Mouse (Mus musculus): ENCODE data around the gene Zxdb. TPM values are rescaled to one million over a fixed set of nuclear protein-coding genes. Genes with fewer than 3 reads are reported as not detected.
"Not testable (repeated sequence)": the region's sequence is repeated elsewhere in the genome, so short reads cannot be mapped to it uniquely, and the experiment has no call there.

Gene Zxdb
- polyA plus RNA-seq (2017; shearing (Covaris generic)): 1 to 10 TPM; 2.2 to 3.1 TPM

- peak; percentile 69 for ATAC-seq
Measured at GRCm38 (mm10) chrX:94724192-94724971, at the start of gene Zxdb. Zxdb (plus strand) TSS chrX:94724569.

- ATAC-seq: no peak
Measured at GRCm38 (mm10) chrX:94674977-94675376, 49.4 kb upstream of the Zxdb start.

- ATAC-seq: not testable (repeated sequence)
Measured at GRCm38 (mm10) chrX:94681581-94681980, 42.8 kb upstream of the Zxdb start.

GRCm38 (mm10) chrX:94689593-94689992 is 34.8 kb upstream of the Zxdb start:
- peak; percentile 63 for ATAC-seq

- not testable (repeated sequence) for ATAC-seq
Measured at GRCm38 (mm10) chrX:94706676-94707075, 17.7 kb upstream of the Zxdb start.

- ATAC-seq: not testable (repeated sequence)
Measured at GRCm38 (mm10) chrX:94709752-94710151, 14.6 kb upstream of the Zxdb start.

- ATAC-seq: peak; percentile 21
Measured at GRCm38 (mm10) chrX:94724972-94725569, 702 bp downstream of the Zxdb start.

- peak; percentile 5 for ATAC-seq
Measured at GRCm38 (mm10) chrX:94725627-94726083, 1.3 kb downstream of the Zxdb start.

GRCm38 (mm10) chrX:94731596-94731995 is 7.2 kb downstream of the Zxdb start:
- no peak for ATAC-seq

GRCm38 (mm10) chrX:94753733-94754132 is 29.4 kb downstream of the Zxdb start:
- no peak for ATAC-seq

GRCm38 (mm10) chrX:94759959-94760358 is 35.6 kb downstream of the Zxdb start:
- ATAC-seq: no peak

- no peak for ATAC-seq
Measured at GRCm38 (mm10) chrX:94773876-94774275, 49.5 kb downstream of the Zxdb start.

Other genes starting within 250 kb of the Zxdb start
- 1 to 10 TPM; 6.9 to 7.7 TPM for gene Maged1, start 182.4 kb upstream of the Zxdb start, polyA plus RNA-seq (2017; shearing (Covaris generic))
- not detected for gene Gspt2, start 88.5 kb upstream of the Zxdb start, polyA plus RNA-seq (2017; shearing (Covaris generic))